Mouse (Mus musculus) embryonic fibroblast, embryonic 13.5 days (primary cell): Measurements from ENCODE around the gene Gm20388. TPM values are rescaled to one million over a fixed set of nuclear protein-coding genes. Genes with fewer than 3 reads are reported as not detected.

Source experiments
- H3K27ac ChIP-seq: 2 replicates; pipeline ENCODE4 v1.5.1; 2012; ENCODE audit warnings: low read length, control low read depth, inconsistent platforms; ENCODE audit not compliant: insufficient read depth
- H3K4me1 ChIP-seq: 2 replicates; pipeline ENCODE4 v1.6.1; 2011; ENCODE audit warnings: low read length; ENCODE audit not compliant: control insufficient read depth, insufficient read depth
- H3K4me3 ChIP-seq: 2 replicates; pipeline ENCODE4 v1.5.1; 2011; ENCODE audit warnings: mild to moderate bottlenecking, control low read depth, low read length; ENCODE audit not compliant: insufficient read depth
- CTCF ChIP-seq: IDR thresholded peaks from 2 replicates; pipeline ENCODE4 v1.5.1; 2011; ENCODE audit warnings: mild to moderate bottlenecking, control low read depth, low read length, moderate library complexity, borderline replicate concordance; ENCODE audit not compliant: insufficient read depth
- POLR2A ChIP-seq: IDR thresholded peaks from 2 replicates; pipeline ENCODE4 v1.6.1; 2011; ENCODE audit warnings: low read depth, mild to moderate bottlenecking, control low read depth, low read length, moderate library complexity
- polyA plus RNA-seq: library from polyadenylated mRNA; stranded (reverse); fragments of >200 nt; gene quantifications from 2 replicates; pipeline ENCODE4 v1.2.4, GENCODE M21; 2011; ENCODE audit warnings: low read depth; ENCODE audit not compliant: missing spikeins, insufficient read length

Gene Gm20388
- polyA plus RNA-seq, 1 experiment, result 82.8 TPM

DNA sequence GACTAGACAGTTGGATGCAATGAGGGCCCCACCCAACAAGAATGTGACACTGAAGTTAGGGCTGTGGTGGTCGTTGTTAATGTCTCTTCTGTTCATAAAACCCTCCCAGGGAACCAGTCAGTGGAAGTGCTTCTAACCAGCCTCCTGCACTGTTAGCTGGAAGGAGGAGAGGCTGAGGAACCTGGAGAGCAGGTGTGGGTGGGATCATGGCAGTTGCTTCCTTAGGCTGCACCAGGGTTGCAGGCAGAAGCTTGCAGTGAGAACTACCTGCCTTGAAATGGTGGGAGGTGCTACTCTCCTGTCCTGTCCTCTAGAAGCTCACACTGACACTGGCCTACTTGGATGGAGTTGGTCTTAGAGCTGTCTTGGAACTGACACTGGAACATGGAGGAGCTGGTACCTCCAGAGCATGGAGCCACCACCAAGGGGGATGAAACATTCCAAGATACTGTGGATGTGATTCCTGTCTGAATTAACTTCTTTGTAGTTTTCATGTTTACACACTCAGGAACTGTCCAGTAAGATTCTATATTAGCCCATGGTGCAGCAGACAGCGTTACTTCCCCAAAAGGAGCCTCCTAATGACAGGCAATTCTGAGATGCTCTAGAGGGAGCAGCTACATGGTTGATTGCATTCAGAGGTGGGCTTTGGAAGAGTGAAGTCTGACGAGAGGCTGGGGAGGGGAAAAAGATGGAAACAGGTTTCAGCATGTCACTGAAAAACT lies 2043.3 kb downstream of the Gm20388 start:
- TF ChIP-seq CTCF (no peak), POLR2A (0 out of 2 replicates have a peak, but pooled peaks have one; percentile 26)
- Histone ChIP-seq H3K4me1 (peaks cover 13% of the 10 kb centered on the region), H3K27ac (no peak overlapping the region)

DNA sequence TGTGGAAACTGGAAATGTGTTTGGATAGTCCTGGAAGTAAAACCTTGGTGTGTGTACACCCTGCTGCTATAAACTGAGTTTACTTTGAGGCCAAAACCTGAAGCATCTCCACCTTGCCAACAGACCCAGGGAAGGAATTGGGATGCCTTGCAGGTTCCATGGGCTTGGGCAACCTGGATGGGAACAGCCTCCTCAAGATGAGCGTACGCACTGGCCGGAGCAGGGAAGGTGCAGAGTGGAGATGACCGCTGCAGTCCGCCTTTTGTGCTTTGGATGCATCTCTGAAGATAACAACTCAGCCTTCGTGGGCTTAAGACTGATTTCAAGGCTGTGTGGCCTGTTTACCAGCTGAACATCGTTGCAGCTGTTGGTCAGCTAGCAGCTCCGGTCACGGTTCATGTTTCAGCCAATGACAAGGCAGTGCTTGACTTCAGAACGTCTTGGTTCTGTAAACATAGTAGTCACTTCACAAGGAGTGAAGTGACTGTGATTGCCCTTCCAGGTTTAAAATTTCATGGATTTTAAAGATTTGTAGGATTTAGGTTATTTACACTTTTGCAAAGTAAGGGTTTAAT lies 2044.4 kb downstream of the Gm20388 start:
- peaks cover 13% of the 10 kb centered on the region for H3K4me1 ChIP-seq
- TF ChIP-seq POLR2A (peak; percentile 4; the same call in 1 of the 2 replicates), CTCF (no peak)

More for the DNA sequence above, 2043.3 kb downstream of the Gm20388 start:
- no peak overlapping the region for H3K4me3 ChIP-seq

DNA sequence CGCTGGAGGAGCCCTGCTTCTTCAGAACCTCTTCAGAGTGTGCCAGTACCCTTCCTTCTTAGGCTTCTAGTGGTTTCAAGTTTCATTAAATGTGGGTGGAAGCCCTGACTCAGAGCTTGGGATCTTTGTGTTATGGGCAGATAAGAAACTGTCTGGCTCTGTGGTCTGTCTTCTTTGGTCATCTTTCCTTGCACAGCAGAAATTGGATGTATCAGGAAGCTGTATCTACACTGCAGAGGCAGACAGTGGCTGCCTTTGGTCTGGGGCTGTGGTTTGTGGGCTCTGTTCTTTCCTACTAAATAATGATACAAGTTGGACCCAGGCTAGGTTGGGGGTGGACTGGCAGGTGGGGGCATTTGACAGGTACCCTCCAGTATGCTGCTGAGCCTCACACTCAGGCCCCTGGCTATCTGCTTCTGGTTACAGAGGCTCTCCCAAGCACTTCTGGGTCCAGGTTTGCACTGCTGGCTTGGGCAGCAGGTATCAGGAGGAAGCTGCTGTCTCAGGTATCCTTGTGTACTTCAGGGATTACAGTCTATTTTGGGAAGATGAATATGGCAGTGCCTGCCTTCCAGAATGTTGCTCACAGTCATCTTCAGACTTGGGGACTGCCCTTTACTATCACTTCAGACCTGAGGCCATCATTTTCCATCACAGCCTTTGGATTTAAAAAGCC lies 2045.3 kb downstream of the Gm20388 start:
- no peak for TF ChIP-seq CTCF
- no peak for TF ChIP-seq POLR2A
- H3K4me3 ChIP-seq, result no peak overlapping the region
- peaks cover 13% of the 10 kb centered on the region for H3K4me1 ChIP-seq
- 0 out of 2 replicates have a peak overlapping the region, but pooled peaks have one; percentile 8 for H3K27ac ChIP-seq

More for the DNA sequence above, 2044.4 kb downstream of the Gm20388 start:
- Histone ChIP-seq H3K4me3 (no peak overlapping the region), H3K27ac (no peak overlapping the region)

DNA sequence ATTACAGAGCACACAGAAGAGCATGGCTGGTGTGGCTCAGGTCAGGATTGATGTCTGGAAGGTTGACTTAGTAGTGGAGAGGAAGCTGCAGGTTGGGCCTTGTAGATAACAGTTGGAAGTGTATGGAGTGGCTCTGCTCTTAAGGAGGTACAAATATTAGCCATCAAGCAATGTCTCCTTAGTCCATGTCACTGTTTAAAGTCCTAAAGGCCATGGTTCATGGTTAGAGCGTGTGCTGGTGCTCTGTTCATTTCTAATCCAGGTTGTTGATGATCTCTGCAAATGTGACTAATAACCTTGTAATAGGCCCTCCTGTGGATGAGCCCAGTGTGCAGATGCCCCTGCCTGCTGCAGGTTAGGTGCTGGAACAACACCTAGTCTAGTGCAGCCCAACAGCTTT lies 2047.8 kb downstream of the Gm20388 start:
- no peak for TF ChIP-seq CTCF
- TF ChIP-seq POLR2A, result no peak; the same call in 1 of the 2 replicates
- Histone ChIP-seq H3K27ac (no peak overlapping the region), H3K4me1 (peaks cover 10% of the 10 kb centered on the region), H3K4me3 (no peak overlapping the region)

DNA sequence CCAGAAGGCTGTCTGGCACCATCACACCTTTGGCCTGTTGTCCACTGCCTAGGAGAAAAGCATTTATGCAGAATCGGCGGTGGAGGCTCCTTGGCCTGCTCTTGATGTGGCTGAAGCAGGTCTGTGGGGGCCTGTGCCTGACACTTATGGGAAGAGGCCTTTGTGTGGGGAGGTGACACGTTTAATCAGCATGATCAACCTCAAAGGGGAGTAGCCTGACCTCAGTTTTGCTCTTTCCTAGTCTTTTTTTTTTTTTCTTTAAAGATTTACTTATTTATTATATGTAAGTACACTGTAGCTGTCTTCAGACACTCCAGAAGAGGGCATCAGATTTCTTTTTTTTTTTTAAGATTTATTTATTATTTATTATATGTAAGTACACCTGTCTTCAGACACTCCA lies 2052.3 kb downstream of the Gm20388 start:
- H3K4me3 ChIP-seq, result no peak overlapping the region
- H3K27ac ChIP-seq, result no peak overlapping the region
- no peaks in the 10 kb centered on the region for H3K4me1 ChIP-seq
- no peak for TF ChIP-seq CTCF
- no peak for TF ChIP-seq POLR2A

DNA sequence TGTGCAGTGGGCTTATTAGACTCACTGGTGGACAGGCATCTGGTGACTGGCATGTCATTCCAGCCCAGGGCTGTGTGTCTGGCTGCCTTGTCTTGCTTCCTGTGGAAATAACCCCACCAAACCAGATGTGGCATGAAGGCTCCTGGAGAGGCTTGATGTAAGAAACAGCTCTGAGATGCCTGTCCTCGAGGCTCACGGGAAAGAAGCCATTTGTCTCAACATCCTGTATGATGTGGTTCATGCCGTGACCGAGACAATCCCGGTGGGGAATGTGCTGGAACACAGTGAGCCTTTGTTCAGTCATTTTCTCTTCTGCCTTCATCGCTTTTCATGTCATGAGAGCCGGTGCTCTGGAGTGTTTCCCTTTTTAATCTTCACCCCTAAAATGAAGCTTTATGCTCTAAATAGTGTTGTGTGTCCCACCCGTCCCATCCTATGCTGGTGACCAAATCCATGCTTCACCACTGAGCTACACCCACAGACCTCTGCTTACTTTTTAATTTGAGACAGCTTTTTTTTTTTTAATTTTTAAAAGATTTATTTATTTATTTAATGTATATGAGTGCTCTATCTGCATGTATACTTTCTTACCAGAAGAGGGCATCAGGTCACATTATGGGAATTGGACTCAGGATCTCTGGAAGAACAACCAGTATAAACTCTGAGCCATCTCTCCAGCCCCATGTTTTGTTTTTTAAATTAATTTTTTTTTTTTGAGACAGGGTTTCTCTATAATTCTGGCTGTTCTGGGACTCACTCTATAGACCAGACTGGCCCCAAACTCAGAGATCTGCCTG lies 2054.3 kb downstream of the Gm20388 start:
- TF ChIP-seq POLR2A (no peak), CTCF (no peak)
- Histone ChIP-seq H3K4me1 (no peaks in the 10 kb centered on the region), H3K27ac (peak overlapping the region; percentile 8), H3K4me3 (no peak overlapping the region)

DNA sequence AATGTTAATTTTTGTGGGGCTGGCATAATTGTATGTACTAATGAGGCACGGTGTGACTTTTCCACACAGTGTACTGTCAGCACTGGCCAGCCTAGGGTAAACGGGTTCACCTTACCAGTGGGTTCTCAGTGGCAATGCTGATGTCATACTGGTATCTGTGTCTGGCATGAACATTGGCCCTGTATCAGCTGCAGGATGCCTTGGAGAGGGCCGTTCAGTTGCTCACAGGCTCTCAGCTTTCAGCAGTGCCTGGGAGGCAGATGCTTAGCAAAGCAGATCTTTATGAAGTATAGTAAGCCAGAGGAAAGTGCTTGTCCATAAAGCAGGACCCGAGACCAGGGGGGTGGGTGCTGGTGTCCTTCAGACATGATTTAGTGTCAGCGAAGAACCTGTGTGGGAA lies 2055.5 kb downstream of the Gm20388 start:
- TF ChIP-seq CTCF (no peak), POLR2A (no peak)
- Histone ChIP-seq H3K27ac (no peak overlapping the region), H3K4me1 (no peaks in the 10 kb centered on the region), H3K4me3 (no peak overlapping the region)

DNA sequence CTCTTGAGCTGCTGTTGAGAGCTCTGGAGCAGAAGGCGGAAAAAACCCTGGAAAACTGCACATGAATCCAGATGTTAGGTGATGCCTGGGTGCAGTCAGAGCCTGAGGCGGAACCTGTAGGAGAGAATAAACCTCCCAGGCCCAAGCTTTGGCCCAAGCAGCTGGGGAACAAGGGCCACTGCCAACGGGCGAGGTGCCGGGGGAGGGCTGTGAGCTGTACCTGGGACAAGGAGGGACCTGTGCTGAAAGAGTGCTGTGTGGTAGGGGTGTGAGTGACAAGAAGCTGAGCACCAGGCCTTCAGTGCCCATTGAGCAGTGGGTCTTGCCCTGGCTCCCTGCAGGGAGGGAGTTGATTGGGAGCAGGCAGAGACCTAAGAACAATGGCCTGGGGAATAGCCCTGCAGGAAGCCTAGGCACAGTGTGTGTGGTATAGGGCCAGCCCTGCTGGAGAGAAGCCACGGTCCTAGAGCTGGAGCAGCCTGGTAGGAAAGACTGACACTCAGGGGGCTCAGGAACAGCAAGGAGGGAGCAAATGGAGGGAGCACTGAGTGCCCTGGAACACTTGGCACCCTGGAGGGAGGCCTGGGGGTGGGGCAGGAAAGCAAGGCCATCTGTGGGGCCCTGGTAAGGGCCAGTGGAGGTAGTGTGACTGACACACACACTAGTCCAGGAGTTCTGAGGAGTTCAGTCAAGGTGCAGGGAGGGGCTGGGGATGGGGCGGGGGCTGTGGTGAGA lies 2056.2 kb downstream of the Gm20388 start:
- Histone ChIP-seq H3K4me3 (no peak overlapping the region), H3K27ac (no peak overlapping the region), H3K4me1 (no peaks in the 10 kb centered on the region)
- no peak for TF ChIP-seq POLR2A
- TF ChIP-seq CTCF, result no peak

DNA sequence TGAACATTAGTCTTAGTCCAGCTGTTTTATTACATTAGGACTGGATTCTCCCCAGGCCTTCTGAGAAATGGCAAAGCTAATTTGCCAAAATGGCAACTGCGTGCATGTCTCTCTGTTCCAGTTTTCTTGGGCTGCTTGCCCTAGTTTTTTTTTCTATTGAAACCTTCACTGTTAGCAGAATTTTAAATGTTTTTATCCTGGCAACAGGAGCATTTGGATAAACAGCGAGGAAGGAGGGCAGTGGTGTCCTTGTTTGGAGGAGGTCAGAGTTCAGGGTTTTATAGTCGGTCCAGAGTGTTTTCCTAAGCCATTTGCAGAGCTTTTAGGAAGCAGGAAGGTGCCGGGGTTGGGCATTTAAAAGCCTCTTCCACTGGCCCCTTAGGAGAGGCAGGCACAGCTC lies 2057.3 kb downstream of the Gm20388 start:
- Histone ChIP-seq H3K4me1 (no peaks in the 10 kb centered on the region), H3K27ac (no peak overlapping the region), H3K4me3 (no peak overlapping the region)

More for the DNA sequence above, 2057.3 kb downstream of the Gm20388 start:
- TF ChIP-seq CTCF (no peak), POLR2A (no peak)
